Mouse (Mus musculus): ENCODE results near the gene Magt1. TPM values are rescaled to one million over a fixed set of nuclear protein-coding genes. Genes with fewer than 3 reads are reported as not detected.

The Magt1 gene
- polyA plus RNA-seq (2017; shearing (Covaris generic)), result 42.9 TPM

DNA sequence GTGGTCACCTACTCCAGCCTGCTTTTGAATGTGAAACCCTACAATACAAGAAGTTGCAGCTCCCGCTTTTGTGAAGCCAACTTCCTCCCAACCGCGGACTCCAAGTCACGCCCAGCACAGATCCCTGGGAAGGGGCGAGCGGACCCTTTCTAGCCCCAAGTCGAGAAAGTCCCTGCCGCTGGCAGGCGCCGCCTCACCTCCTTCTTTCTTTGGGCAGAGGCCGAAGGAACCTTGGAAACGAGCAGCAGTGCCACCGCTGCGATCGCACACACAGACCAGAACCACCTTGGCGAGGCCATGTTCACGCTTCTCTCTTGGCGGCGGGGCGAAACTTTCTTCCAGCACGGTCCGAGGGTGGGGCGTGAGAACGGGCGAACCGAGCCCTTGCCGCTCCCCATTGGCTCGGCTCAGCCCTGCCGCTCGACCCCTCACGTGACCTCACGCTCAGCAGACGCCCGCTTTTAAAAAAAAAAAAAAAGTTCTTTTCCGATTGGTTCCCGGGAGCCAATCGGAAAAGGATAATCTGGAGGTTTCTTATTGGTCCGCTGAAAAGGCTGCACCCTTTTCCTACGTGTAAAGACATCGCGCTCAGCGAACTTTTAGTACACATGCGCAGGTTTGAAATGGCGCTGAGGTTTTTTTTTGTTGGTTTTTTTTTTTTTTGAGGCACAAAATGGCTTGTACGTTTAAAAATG is at the start of gene Magt1:
Magt1 (minus strand) TSS at position 442 of the 695 bp plus-strand sequence.

DNA sequence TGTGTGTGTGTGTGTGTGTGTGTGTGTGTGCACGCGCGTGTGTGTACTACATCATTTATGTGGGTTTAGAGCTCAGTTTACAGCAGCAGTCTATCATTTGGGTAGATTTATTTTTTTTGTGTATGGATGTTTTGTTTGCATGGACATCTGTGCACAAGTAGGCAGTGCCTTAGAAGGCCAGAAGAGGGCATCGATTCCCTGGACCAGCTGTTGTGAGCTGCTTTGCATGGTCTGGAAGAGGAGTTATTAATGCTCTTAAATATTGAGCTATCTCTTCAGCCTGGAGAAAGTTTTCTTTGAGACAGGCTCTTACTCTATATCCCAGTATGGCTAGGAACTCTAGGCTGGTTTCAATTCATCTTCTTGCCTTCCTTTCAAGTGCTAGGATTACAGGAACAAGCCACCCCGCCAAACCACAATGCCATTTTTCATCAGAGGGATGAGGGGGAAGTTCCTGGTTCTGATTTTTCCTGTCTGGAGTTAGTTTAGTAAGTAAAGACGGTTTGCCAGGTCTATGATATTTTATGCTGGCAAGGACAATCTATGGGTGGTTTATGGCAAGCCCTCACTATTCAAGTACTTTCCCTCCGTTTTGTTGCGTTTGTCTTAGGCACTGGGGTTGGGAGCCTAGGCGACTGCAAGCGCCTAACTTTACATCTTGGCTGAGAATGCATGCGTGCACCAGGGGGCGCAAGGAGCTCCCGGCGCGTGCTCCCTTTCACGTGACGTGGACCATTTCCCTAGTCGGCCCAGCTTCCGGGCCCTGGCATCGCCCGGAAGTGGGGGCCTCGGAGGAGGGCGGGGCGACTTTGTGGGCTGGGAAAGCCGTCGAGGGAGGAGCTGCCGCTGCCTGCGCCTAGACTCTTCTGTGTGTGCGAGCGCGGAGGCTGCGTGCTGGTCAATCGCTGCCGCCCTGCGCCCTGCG is 15.0 kb upstream of the Magt1 start, which contains the start of gene Atp7a:
Atp7a (plus strand) TSS at position 859 of the 925 bp plus-strand sequence.

DNA sequence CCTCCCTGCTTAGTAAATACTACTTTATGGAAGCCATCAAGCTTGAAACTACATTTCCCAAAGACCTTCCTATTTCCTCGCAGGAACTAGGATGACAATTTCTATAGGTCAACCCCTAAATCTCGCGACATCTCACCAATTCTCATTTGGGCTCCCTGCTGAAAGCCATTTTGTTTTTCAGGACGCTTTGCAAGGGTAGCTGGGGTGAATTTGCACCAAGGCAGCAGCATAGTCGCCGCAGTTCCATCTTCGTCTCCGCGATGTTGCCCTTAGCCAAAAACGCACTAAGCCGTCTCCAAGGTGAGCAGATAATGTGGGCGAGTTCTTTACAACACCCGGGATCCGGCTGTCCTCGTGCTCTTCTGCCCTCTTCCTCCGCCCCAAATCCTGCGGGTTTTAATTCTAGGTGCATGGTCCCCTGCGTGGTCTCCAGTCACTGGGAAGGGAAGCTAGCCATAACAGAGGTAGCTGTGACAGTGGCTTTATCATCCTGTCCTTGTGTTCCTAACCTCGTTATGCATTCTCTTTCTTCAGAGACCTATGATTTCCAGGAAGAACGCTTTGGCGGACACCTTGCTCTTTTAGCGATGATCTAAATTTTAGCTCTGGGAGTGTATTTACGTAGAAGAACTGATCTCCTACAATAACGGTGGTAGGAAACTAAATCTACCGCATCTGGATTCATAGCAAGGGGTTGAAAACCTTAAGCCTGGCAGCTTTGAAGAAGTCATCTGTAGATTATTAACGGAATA is 4.0 kb upstream of the Magt1 start, which contains the start of gene Cox7b:
Cox7b (plus strand) TSS at position 130 of the 752 bp plus-strand sequence.

DNA sequence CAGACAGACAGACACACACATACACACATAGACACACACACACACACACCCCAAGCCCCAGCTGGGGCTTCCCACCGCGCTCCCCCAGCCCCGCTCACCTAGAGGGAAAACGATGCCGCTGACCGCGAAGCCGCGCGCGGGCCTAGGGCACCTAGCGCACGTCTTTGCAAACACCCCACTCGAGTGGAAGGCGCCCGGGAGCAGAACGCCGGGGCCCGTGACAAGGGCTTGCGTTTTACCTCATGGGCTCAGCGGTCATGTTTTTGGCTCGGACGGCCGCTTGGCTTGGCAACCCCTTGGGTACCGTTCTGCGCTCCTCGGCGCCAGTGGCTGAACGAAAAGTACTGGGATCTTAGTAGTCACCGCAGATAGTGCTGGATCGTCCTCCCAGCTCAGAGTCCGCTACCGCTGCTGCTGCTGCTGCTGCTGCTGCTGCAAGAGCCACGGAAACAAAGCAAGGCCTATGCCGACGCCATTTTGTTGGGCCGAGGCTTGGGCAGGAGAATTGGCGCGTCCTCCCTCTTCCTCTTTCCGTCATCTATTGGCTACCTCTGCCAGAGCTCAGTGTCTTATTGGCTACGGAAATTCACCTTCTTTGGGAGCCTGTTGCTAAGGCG is 82.7 kb downstream of the Magt1 start, which contains the start of gene Atrx:
Atrx (minus strand) TSS at position 543 of the 617 bp plus-strand sequence.

Other genes with a start within 250 kb of the Magt1 start
- 3.1 TPM for gene Fgf16, start 247.6 kb downstream of the Magt1 start, polyA plus RNA-seq (2017; shearing (Covaris generic))
- gene Atrx, start 82.5 kb downstream of the Magt1 start, polyA plus RNA-seq (2017; shearing (Covaris generic)), result 237 TPM
- gene Cox7b, start 3.8 kb upstream of the Magt1 start, polyA plus RNA-seq (2017; shearing (Covaris generic)), result 290 TPM
- gene Atp7a, start 15.4 kb upstream of the Magt1 start, polyA plus RNA-seq (2017; shearing (Covaris generic)), result 10.9 TPM
- 0.11 TPM for gene Tlr13, start 131.3 kb upstream of the Magt1 start, polyA plus RNA-seq (2017; shearing (Covaris generic))
- 109 TPM for gene Pgk1, start 175.2 kb upstream of the Magt1 start, polyA plus RNA-seq (2017; shearing (Covaris generic))
- gene Taf9b, start 209.3 kb upstream of the Magt1 start, polyA plus RNA-seq (2017; shearing (Covaris generic)), result 33.7 TPM
- gene Fnd3c2, start 243.5 kb upstream of the Magt1 start, polyA plus RNA-seq (2017; shearing (Covaris generic)), result not detected

Measured in CD4-positive, CD25-positive, alpha-beta regulatory T cell (primary cell).